Mouse (Mus musculus): ENCODE measurements around the gene Boc.

DNA sequence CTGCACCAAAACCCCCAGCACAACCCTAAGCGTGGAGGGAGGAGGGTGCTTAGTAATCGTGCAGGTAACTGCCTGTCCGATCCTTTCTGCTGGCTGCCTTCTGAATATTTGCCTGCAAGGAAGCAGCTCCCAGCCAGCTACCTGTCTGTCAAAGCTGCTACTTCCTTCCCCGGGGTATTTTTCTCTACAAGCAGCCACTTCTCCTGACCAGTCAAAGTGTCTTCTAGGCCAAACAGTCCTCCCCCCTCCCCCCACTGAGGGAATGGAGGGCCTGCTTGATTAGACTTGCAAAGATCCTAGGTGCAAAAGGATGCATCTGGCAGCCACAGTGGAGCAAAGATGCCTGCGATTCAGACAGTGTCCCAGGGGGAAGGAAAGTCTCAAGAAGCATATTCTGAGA lies 7.9 kb downstream of the Boc start:
- TF ChIP-seq CHD2 (IDR thresholded peaks at IDR 0.05; ENCODE audit: low read depth, low read length) (no peak), HCFC1 (IDR thresholded peaks at IDR 0.05; ENCODE audit: borderline replicate concordance, insufficient read depth, low read length) (no peak)
